Mouse (Mus musculus) MEL (cell line): ENCODE data around the gene Lancl3.

Experiments used
- CTCF ChIP-seq, 3 experiments: IDR thresholded peaks in 2 of 3; conservative IDR thresholded peaks in 1 of 3; 2 replicates each; pipeline ENCODE4 v1.5.1; 2011 to 2012; ENCODE audit warnings: low read length in 3 of 3, low read depth in 2 of 3, mild to moderate bottlenecking in 2 of 3, improper control_type of control experiment in 1 of 3, inconsistent platforms in 1 of 3, mixed read lengths in 1 of 3, moderate library complexity in 1 of 3; ENCODE audit not compliant: control insufficient read depth in 1 of 3, insufficient read depth in 1 of 3, poor library complexity in 1 of 3, severe bottlenecking in 1 of 3
- GATA1 ChIP-seq: IDR thresholded peaks from 2 replicates; pipeline ENCODE4 v1.6.1; 2011; ENCODE audit warnings: low read depth, low read length, improper control_type of control experiment
- POLR2A ChIP-seq, 2 experiments: IDR thresholded peaks; 2 replicates each; pipeline ENCODE4 v1.6.1; 2011 to 2012; ENCODE audit warnings: low read length in 2 of 2, mild to moderate bottlenecking in 2 of 2, control low read depth in 1 of 2, improper control_type of control experiment in 1 of 2, low read depth in 1 of 2, moderate library complexity in 1 of 2; ENCODE audit not compliant: control insufficient read depth in 1 of 2, insufficient read depth in 1 of 2, poor library complexity in 1 of 2
- RCOR1 ChIP-seq: IDR thresholded peaks from 2 replicates; pipeline ENCODE4 v1.6.1; 2012; ENCODE audit warnings: low read depth, mild to moderate bottlenecking, inconsistent platforms, low read length, improper control_type of control experiment
- SIN3A ChIP-seq: IDR thresholded peaks from 2 replicates; pipeline ENCODE4 v1.6.1; 2012; ENCODE audit warnings: low read length, improper control_type of control experiment, inconsistent platforms
- TBP ChIP-seq: IDR thresholded peaks from 2 replicates; pipeline ENCODE4 v1.8.0; 2011; ENCODE audit warnings: low read depth, low read length, improper control_type of control experiment
- UBTF ChIP-seq: IDR thresholded peaks from 2 replicates; pipeline ENCODE4 v1.6.1; 2012; ENCODE audit warnings: low read depth, mild to moderate bottlenecking, inconsistent platforms, low read length, improper control_type of control experiment, moderate library complexity, borderline replicate concordance; ENCODE audit not compliant: insufficient read depth
- USF1 ChIP-seq: IDR thresholded peaks from 2 replicates; pipeline ENCODE4 v1.6.1; 2014; ENCODE audit warnings: low read depth, mild to moderate bottlenecking, inconsistent platforms, low read length, improper control_type of control experiment, moderate library complexity
- ZC3H11A ChIP-seq: IDR thresholded peaks from 2 replicates; pipeline ENCODE4 v1.6.1; 2012; ENCODE audit warnings: low read depth, mild to moderate bottlenecking, inconsistent platforms, low read length, improper control_type of control experiment

DNA sequence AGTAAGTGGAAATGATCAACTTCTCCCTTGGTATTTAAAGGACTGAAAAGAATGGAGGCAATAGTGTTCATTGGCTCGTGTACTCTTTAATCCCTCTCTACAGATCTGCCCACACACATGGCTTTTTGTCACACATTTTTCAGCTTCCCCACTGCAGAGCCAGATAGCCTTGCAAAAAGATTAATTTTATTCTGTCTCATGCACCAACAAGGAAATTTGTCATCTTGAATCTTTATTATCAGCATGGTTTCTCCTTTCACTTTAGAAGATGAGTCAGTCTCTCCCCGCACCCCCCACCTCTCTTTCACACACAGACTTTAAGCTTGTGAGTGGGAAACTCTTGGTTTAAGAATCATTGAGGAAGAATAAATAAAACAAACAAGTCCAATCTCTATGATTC, 20.7 kb upstream of the Lancl3 start:
- TF ChIP-seq GATA1 (no peak), CTCF (IDR thresholded peaks at IDR 0.05 in 2 of 3, conservative IDR thresholded peaks at IDR 0.05 in 1 of 3; ENCODE audit: control insufficient read depth in 1 of 3, insufficient read depth in 1 of 3, low read depth in 2 of 3, low read length in 3 of 3, poor library complexity in 1 of 3, severe bottlenecking in 1 of 3) (no peak), SIN3A (no peak), UBTF (no peak), TBP (no peak), USF1 (no peak), RCOR1 (no peak), POLR2A (IDR thresholded peaks at IDR 0.05; ENCODE audit: control insufficient read depth in 1 of 2, insufficient read depth in 1 of 2, low read depth in 1 of 2, low read length in 2 of 2, poor library complexity in 1 of 2) (no peak), ZC3H11A (no peak)
